Mouse (Mus musculus) limb, embryonic 12.5 days (tissue): ENCODE data around the gene Duoxa2. TPM values are rescaled to one million over a fixed set of nuclear protein-coding genes. Genes with fewer than 3 reads are reported as not detected.

Experiments
- ATAC-seq: fragments of 200-750 bp; cut with Nextera tagmentation; 2 replicates; pipeline ENCODE4 v1.8.0; 2017; ENCODE audit warnings: low read depth, moderate TSS enrichment; ENCODE audit not compliant: insufficient number of reproducible peaks, insufficient read depth, low FRiP score, low TSS enrichment
- H3K27ac ChIP-seq: fragments of 300-500 bp; sonication (generic); 2 replicates; pipeline ENCODE4 v1.5.1; 2016; ENCODE audit warnings: mild to moderate bottlenecking, moderate library complexity
- H3K27me3 ChIP-seq: fragments of 300-500 bp; sonication (generic); 2 replicates; pipeline ENCODE4 v1.6.1; 2016; ENCODE audit warnings: mild to moderate bottlenecking, moderate library complexity
- H3K36me3 ChIP-seq: fragments of 300-500 bp; sonication (generic); 2 replicates; pipeline ENCODE4 v1.6.1; 2016; ENCODE audit warnings: mild to moderate bottlenecking, moderate library complexity
- H3K4me1 ChIP-seq: fragments of 300-500 bp; sonication (generic); replicated peaks from 2 replicates; pipeline ENCODE4 v1.6.1; 2016
- H3K4me2 ChIP-seq: fragments of 300-500 bp; sonication (generic); 2 replicates; pipeline ENCODE4 v1.6.1; 2016; ENCODE audit warnings: mild to moderate bottlenecking, moderate library complexity
- H3K4me3 ChIP-seq: fragments of 300-500 bp; sonication (generic); replicated peaks from 2 replicates; pipeline ENCODE4 v1.5.1; 2016; ENCODE audit warnings: mild to moderate bottlenecking
- H3K9ac ChIP-seq: fragments of 300-500 bp; sonication (generic); replicated peaks from 2 replicates; pipeline ENCODE4 v1.6.1; 2016; ENCODE audit warnings: mild to moderate bottlenecking, moderate library complexity
- H3K9me3 ChIP-seq: fragments of 300-500 bp; sonication (generic); 2 replicates; pipeline ENCODE4 v1.6.1; 2016; ENCODE audit warnings: mild to moderate bottlenecking, moderate library complexity
- WGBS: fragments of 180-500 bp; shearing (Covaris S2); methylation state at CpG from one replicate; pipeline ENCODE4 v1.1.7; 2016; 5-methylcytosine and 5-hydroxymethylcytosine counted together
- polyA plus RNA-seq: library from polyadenylated mRNA; unstranded; fragments of >200 nt; fragmentation: Nextera tagmentation; extraction: Ambion mirVana; gene quantifications from 2 replicates; pipeline ENCODE4 v1.2.1, GENCODE M21; 2016

Gene Duoxa2
- polyA plus RNA-seq: not detected in 2 replicates

DNA sequence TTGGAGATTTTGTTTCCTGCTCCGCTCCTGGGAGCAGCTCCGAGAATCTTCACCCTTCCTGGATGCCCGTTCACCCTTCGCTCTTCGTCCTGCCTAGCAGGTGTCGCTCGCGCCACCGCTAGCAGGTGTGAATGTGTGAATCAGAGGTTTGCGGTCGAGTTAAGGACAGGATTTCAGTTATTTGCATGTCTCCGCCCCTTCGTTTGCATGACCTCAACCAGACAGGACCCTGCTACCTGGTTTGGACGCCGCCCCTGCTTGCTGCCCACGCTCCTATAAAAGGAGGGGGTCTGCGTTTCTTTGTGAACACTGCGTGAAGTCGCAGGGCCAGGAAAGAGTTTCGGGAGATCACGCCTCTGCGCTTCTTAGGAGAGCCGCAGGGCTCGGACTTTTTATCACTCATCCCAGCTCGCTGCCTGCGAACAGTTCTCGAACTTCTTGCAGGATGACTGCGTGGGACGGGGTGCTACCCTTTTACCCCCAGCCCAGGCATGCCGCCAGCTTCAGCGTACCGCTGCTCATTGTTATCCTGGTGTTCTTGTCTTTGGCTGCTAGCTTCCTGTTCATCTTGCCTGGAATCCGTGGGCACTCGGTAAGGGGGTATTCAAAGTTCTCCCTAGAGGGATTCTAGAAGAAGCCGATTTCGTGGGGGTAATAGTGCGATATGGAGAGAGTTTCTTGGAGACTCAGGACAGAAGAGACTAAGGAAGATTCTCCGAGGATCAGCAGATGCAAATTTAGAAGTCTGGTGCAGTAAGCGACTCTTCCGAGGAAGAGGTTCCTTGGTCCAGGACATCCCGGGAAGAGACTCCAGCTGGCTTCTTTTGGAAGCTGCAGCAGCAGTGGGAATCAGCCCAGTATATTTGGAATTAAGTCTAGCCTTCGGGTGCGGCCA, at the start of gene Duoxa2:
Gene Duoxa2 (plus strand): TSS at position 305 of the 895 bp plus-strand sequence.
- Histone ChIP-seq H3K9ac (no peak within 1 kb of the TSS), H3K4me2 (peak within 1 kb of the TSS; percentile 55), H3K36me3 (no peaks in the 10 kb centered on the region), H3K4me1 (peaks cover 27% of the 10 kb centered on the region), H3K27me3 (peaks cover 99% of the 10 kb centered on the region), H3K9me3 (no peaks in the 10 kb centered on the region), H3K4me3 (peak within 1 kb of the TSS; percentile 33), H3K27ac (no peak within 1 kb of the TSS)
- no peak for ATAC-seq
- 2% methylated on average over 43 of the region's 43 CpGs for WGBS

DNA sequence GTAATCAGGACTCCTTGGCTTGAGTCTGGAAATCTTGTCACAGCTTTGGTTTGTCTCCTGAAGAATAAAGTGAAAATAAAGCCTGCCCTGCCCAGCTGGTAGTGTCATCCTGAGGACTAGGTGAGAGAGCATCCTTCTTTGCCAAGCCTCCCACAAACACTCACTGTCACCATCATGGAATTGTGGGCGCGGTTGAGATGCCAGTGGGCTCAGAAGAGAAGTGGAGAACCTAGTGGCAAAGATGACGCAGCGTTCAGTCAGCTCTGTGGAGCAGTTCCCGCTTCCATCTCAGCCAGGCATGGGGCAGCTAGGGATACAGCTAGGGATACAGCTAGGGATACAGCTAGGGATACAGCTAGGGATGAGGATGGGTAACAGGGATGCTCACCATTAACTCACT, 42.7 kb upstream of the Duoxa2 start:
- Histone ChIP-seq H3K36me3 (no peaks in the 10 kb centered on the region), H3K4me3 (no peak overlapping the region), H3K27ac (no peak overlapping the region), H3K4me2 (no peak overlapping the region), H3K9me3 (no peaks in the 10 kb centered on the region), H3K4me1 (no peaks in the 10 kb centered on the region), H3K9ac (no peak overlapping the region), H3K27me3 (no peaks in the 10 kb centered on the region)
- WGBS: 98% methylated on average over 5 of the region's 5 CpGs
- ATAC-seq: no peak

DNA sequence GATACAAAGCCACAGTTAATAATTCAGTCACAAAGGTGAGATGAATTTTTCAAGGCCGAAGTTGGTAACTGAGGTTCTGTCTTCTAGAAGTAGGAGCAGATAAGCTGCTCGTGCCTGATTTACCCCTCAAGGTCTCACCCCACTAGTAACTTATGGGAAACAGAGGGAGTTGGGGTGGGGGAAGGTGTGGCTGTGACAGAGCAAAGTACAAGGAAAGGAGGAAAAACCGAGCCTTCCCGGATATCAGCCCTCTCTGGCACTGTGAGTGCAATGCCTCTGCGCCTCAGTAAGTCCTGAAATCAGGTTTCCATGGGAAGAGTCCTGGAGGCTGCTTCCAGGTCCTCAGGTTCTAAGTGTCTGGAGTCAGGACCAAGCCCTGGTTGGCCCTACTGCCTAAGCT, 38.0 kb upstream of the Duoxa2 start:
- no peak overlapping the region for H3K4me3 ChIP-seq
- H3K27ac ChIP-seq: no peak overlapping the region
- no peak for ATAC-seq
- no peaks in the 10 kb centered on the region for H3K9me3 ChIP-seq
- no peaks in the 10 kb centered on the region for H3K27me3 ChIP-seq
- peaks cover 8% of the 10 kb centered on the region for H3K4me1 ChIP-seq
- 87% methylated on average over 5 of the region's 5 CpGs for WGBS
- H3K4me2 ChIP-seq: no peak overlapping the region
- H3K9ac ChIP-seq: no peak overlapping the region
- H3K36me3 ChIP-seq: no peaks in the 10 kb centered on the region

DNA sequence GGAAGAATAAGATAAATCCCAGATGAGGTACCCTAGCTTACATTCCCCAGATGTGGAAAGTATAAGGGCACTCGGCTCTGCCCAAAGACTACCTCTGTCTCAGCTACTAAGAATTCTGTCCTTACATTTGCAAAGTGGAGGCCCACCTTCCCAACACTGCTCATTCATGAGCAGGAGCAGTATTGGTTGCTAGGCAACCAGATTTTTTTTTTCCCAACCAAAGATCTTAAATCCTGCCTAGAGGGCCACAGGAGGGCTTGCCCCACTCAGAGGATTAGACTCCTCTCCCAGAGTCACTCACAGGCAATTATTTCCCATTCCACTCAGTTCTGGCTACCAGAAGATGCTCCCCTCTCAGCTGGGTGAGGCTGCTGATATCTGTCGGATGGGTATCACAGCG, 34.0 kb upstream of the Duoxa2 start:
- H3K4me2 ChIP-seq: no peak overlapping the region
- H3K9me3 ChIP-seq: no peaks in the 10 kb centered on the region
- no peak overlapping the region for H3K9ac ChIP-seq
- WGBS: 80% methylated on average over 3 of the region's 3 CpGs
- H3K27ac ChIP-seq: no peak overlapping the region
- no peak for ATAC-seq
- no peak overlapping the region for H3K4me3 ChIP-seq
- H3K27me3 ChIP-seq: no peaks in the 10 kb centered on the region
- no peaks in the 10 kb centered on the region for H3K36me3 ChIP-seq
- peaks cover 8% of the 10 kb centered on the region for H3K4me1 ChIP-seq

DNA sequence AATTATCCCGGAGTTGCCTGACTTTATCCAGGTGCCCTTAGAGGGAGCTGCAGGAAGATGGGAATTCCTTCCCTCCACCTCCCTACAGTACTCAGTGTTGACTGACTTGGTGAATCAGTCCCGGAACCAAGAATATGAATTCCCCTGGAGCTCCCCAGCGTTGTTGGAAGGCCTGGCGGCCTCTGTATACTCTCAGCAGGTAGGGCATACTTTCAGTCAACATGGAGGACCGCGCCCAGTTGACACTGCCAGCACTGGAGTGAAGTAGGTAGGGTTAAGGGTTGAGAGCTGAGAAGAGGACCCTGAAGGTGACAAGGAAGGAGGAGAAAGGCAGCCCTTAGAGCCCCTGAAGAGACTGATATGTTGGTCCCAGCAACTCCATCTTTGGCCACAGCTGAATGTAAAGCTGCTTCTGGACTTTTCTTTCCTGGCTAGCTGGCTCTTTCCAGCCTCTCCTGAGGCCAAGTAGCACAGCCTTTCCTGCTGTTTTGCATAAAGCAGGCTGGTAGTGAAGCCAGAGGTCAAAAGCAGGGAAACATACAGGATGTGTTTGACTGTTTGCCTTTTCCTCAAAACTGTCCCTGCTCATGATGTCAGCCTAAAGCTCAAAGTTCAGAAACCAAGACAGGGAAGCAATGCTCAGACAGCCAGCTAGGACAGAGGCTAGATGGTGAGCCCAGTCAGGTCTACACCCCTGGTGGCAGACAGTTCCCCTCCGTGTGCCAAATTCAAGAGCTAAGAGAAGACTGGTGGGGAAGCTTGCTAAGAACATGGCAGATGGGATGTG, 32.1 kb upstream of the Duoxa2 start:
- ATAC-seq: no peak
- 89% methylated on average over 7 of the region's 7 CpGs for WGBS
- Histone ChIP-seq H3K27me3 (no peaks in the 10 kb centered on the region), H3K27ac (no peak overlapping the region), H3K4me3 (no peak overlapping the region), H3K9ac (no peak overlapping the region), H3K4me2 (no peak overlapping the region), H3K36me3 (no peaks in the 10 kb centered on the region), H3K9me3 (no peaks in the 10 kb centered on the region), H3K4me1 (peaks cover 8% of the 10 kb centered on the region)

DNA sequence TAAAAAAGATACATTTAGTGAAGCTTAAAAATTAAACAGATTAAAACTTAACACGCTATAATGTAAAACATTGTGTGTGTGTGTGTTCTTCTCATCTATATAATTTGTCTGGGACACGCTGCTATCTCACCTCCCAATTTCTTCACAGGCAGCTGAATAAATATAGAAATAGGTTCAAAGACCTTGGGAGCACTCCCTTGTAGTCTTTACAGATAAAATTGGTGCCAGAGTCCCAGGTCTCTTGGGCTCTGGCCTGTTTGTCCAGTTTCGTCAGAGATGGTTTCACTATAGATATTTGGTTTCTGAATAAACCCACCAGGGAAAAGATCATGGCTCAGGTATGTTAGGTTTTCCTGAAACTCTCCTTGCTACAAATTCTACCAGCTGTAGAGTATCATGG, 19.9 kb upstream of the Duoxa2 start:
- 88% methylated on average over 3 of the region's 3 CpGs for WGBS
- Histone ChIP-seq H3K4me2 (no peak overlapping the region), H3K4me1 (no peaks in the 10 kb centered on the region), H3K9ac (no peak overlapping the region), H3K27me3 (no peaks in the 10 kb centered on the region), H3K27ac (no peak overlapping the region), H3K9me3 (no peaks in the 10 kb centered on the region), H3K4me3 (no peak overlapping the region), H3K36me3 (no peaks in the 10 kb centered on the region)
- ATAC-seq: no peak

DNA sequence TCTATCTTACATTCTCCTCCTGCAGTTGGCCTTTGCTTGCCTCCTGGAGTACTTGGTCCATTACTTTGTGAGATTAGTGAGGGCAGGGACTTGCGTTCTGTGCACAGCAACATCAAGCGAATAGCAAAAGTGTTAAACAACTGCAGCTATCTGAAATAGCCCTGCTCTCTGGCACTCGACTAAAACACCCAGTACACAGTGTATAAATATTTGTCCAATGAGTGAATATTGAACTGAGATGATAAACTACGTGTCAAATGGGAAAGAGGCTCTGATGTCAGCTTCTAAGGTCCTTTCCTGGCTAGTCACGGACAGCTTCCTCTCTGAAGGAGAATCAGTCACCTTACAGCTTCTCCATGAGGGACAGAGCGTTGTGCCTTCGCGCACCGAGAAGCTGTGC, 14.6 kb upstream of the Duoxa2 start:
- WGBS: 85% methylated on average over 9 of the region's 9 CpGs
- Histone ChIP-seq H3K4me1 (no peaks in the 10 kb centered on the region), H3K36me3 (no peaks in the 10 kb centered on the region), H3K9me3 (no peaks in the 10 kb centered on the region), H3K27me3 (peaks cover 3% of the 10 kb centered on the region; the same call in 1 of the 2 replicates), H3K4me2 (no peak overlapping the region), H3K4me3 (no peak overlapping the region), H3K27ac (no peak overlapping the region), H3K9ac (no peak overlapping the region)
- no peak for ATAC-seq

DNA sequence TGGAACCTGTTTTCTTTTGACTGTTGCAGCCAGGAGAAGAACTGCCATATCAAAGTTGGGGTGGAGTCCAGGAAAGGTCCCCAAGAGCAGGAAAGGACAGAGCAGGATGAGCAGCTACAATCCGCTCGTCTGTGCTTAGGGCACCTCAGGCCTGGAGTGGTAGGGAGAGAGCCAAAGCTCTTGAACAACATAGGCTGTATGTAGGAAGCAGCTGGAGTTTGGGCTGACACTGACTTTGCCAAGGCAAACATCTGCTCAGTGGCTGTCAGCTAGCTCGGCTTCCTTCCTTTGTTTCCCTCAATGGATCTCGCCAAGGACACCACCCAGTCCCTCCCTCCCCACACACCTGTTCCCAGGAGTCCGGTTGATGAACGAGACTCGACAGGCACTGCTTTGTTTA, 12.6 kb upstream of the Duoxa2 start:
- 71% methylated on average over 7 of the region's 7 CpGs for WGBS
- Histone ChIP-seq H3K36me3 (no peaks in the 10 kb centered on the region), H3K4me1 (no peaks in the 10 kb centered on the region), H3K4me3 (no peak overlapping the region), H3K27me3 (peaks cover 14% of the 10 kb centered on the region), H3K27ac (no peak overlapping the region), H3K9ac (no peak overlapping the region), H3K4me2 (no peak overlapping the region), H3K9me3 (no peaks in the 10 kb centered on the region)
- ATAC-seq: no peak

DNA sequence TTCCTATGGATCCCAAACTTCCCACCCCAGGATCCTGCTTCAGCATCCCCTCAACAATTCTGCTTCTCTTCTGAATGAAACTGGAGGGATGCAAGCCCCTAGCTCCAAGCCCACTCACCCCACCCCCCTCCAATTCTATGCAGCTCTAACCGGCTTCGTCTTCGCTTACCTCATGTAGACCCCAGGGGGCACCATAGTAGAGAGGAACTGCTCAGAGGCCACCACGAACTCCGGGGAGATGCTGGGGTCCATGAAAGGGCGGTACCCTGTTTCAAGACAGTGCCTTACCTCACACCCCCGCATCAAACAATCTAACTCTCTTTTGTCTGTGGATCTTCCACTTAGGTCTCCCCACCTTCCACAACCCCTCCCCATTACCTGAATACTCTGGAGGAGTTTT, 3.8 kb upstream of the Duoxa2 start:
- no peak overlapping the region for H3K4me3 ChIP-seq
- H3K9me3 ChIP-seq: no peaks in the 10 kb centered on the region
- H3K9ac ChIP-seq: no peak overlapping the region
- no peak overlapping the region for H3K4me2 ChIP-seq
- no peak for ATAC-seq
- no peak overlapping the region for H3K27ac ChIP-seq
- no peaks in the 10 kb centered on the region for H3K36me3 ChIP-seq
- WGBS: 7% methylated on average over 7 of the region's 7 CpGs
- H3K4me1 ChIP-seq: peaks cover 17% of the 10 kb centered on the region
- H3K27me3 ChIP-seq: peaks cover 85% of the 10 kb centered on the region

DNA sequence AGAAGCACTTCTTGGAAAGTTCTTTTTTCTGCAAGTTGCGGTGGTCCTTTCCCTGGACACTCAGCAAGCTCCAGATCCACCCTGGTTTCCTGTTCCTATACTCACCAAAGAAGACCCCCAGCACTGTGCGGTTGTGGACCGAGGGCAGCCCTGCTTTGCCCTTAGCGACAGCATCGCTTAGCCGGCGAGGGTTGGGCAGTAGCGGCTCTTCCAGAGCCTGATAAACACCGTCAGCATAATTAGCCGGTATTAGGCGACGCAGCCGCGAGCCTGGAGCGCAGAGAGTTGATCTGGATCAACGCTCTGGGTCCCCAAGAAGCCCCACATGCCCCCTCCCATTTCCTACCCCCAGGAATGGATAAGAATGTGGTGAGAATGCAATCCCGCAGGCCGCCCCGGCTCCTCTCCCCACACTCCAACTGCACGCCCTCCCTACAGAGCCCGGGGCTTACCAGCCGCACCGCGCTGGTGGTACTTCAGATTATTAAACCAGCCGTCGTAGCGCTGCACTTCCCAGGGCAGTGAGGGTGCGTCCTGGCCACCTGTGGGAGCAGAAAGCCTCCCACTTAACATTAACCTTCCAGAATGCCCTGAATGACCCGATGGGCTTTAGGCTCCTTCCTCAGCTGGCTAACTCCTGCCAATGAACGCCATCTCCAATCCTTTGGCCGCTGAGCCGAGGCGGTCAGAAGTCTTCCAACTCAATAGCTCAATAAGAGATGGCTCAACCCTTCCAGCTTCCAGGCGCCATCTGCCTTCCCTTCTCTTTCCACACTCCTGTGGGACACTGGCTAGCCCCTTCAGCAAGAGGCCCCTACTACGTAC, 1.2 kb upstream of the Duoxa2 start:
- peaks cover 27% of the 10 kb centered on the region for H3K4me1 ChIP-seq
- peak overlapping the region; percentile 26 for H3K4me2 ChIP-seq

DNA sequence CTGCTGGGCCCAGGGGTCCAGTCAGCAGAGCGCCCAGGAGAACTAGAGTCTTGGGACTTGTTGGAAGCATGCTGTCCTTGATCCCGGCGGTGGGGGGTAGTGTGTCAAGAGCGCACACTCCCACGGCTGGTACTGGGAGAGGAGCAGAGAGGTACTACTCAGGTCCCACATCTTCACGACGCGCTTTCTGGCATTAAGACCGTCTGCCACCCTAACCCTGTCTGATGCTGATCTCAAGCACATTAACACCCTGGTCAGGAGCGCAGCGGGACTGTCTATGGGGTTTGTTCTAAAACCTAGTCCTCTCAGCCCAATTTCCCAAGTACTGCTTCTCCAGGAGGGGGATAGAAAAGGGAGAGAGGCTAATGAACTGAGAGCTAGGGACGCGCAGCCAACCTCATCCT, 602 bp upstream of the Duoxa2 start, which contains the start of gene Duox2:
Gene Duox2 (minus strand): TSS at position 354 of the 404 bp plus-strand sequence.
- H3K27ac ChIP-seq: no peak within 1 kb of the TSS
- H3K4me2 ChIP-seq: peak within 1 kb of the TSS; percentile 55
- no peak within 1 kb of the TSS for H3K9ac ChIP-seq
- no peaks in the 10 kb centered on the region for H3K9me3 ChIP-seq
- H3K36me3 ChIP-seq: no peaks in the 10 kb centered on the region
- H3K4me3 ChIP-seq: peak within 1 kb of the TSS; percentile 33
- WGBS: 6% methylated on average over 13 of the region's 13 CpGs
- H3K27me3 ChIP-seq: peaks cover 99% of the 10 kb centered on the region
- H3K4me1 ChIP-seq: peaks cover 27% of the 10 kb centered on the region
- ATAC-seq: no peak

More for the DNA sequence above, 1.2 kb upstream of the Duoxa2 start:
- Histone ChIP-seq H3K9ac (no peak overlapping the region), H3K4me3 (peak overlapping the region; percentile 19), H3K27ac (no peak overlapping the region), H3K36me3 (no peaks in the 10 kb centered on the region), H3K9me3 (no peaks in the 10 kb centered on the region), H3K27me3 (peaks cover 100% of the 10 kb centered on the region)
- ATAC-seq: no peak
- WGBS: under 1% methylated on average over 35 of the region's 35 CpGs
